Mouse (Mus musculus): ENCODE measurements around the gene Tenm4.

The Tenm4 gene

GRCm38 (mm10) chr7:96203812-96204560 is 32.9 kb downstream of the Tenm4 start:
- DNase-seq (ENCODE audit: low spot score) = no peak

GRCm38 (mm10) chr7:96204809-96205350 is 33.8 kb downstream of the Tenm4 start:
- DNase-seq (ENCODE audit: low spot score) = no peak

- no peak for DNase-seq (ENCODE audit: low spot score)
Measured at GRCm38 (mm10) chr7:96207071-96207470, 36.0 kb downstream of the Tenm4 start.

- DNase-seq (ENCODE audit: low spot score) = no peak
Measured at GRCm38 (mm10) chr7:96209783-96210524, 38.9 kb downstream of the Tenm4 start.

- no peak for DNase-seq (ENCODE audit: low spot score)
Measured at GRCm38 (mm10) chr7:96210525-96211369, 39.7 kb downstream of the Tenm4 start.

GRCm38 (mm10) chr7:96211618-96212021 is 40.6 kb downstream of the Tenm4 start:
- no peak for DNase-seq (ENCODE audit: low spot score)

GRCm38 (mm10) chr7:96212224-96212591 is 41.2 kb downstream of the Tenm4 start:
- DNase-seq (ENCODE audit: low spot score) = no peak

GRCm38 (mm10) chr7:96212592-96213541 is 41.8 kb downstream of the Tenm4 start:
- no peak for DNase-seq (ENCODE audit: low spot score)

- DNase-seq (ENCODE audit: low spot score) = no peak
Measured at GRCm38 (mm10) chr7:96213741-96214140, 42.7 kb downstream of the Tenm4 start.

- no peak for DNase-seq (ENCODE audit: low spot score)
Measured at GRCm38 (mm10) chr7:96214876-96215275, 43.8 kb downstream of the Tenm4 start.

GRCm38 (mm10) chr7:96215894-96216509 is 45.0 kb downstream of the Tenm4 start:
- no peak for DNase-seq (ENCODE audit: low spot score)

- no peak for DNase-seq (ENCODE audit: low spot score)
Measured at GRCm38 (mm10) chr7:96219386-96219785, 48.3 kb downstream of the Tenm4 start.

GRCm38 (mm10) chr7:96220647-96221046 is 49.6 kb downstream of the Tenm4 start:
- DNase-seq (ENCODE audit: low spot score) = no peak

- DNase-seq (ENCODE audit: low spot score) = no peak
Measured at GRCm38 (mm10) chr7:96222569-96222968, 51.5 kb downstream of the Tenm4 start.

- DNase-seq (ENCODE audit: low spot score) = no peak
Measured at GRCm38 (mm10) chr7:96228562-96229268, 57.7 kb downstream of the Tenm4 start.

GRCm38 (mm10) chr7:96230006-96230719 is 59.1 kb downstream of the Tenm4 start:
- no peak for DNase-seq (ENCODE audit: low spot score)

GRCm38 (mm10) chr7:96230720-96231241 is 59.7 kb downstream of the Tenm4 start:
- DNase-seq (ENCODE audit: low spot score) = no peak

- no peak for DNase-seq (ENCODE audit: low spot score)
Measured at GRCm38 (mm10) chr7:96235847-96236246, 64.8 kb downstream of the Tenm4 start.

- DNase-seq (ENCODE audit: low spot score) = no peak
Measured at GRCm38 (mm10) chr7:96240661-96241060, 69.6 kb downstream of the Tenm4 start.

Measured in urinary bladder, postnatal 10 days (tissue).